Mouse (Mus musculus) small intestine, adult 2 months (tissue): ENCODE results near the gene Mgat4c. TPM values are rescaled to one million over a fixed set of nuclear protein-coding genes. Genes with fewer than 3 reads are reported as not detected.

Experiments used
- H3K27ac ChIP-seq: fragments of 200-500 bp; 2 replicates; pipeline ENCODE4 v1.5.1; 2012; ENCODE audit warnings: low read depth, low read length, control low read depth, inconsistent platforms; ENCODE audit not compliant: insufficient read depth
- H3K27me3 ChIP-seq: fragments of 200-500 bp; 2 replicates; pipeline ENCODE4 v1.6.1; 2012; ENCODE audit warnings: mild to moderate bottlenecking, moderate library complexity, low read length, inconsistent platforms; ENCODE audit not compliant: control insufficient read depth, insufficient read depth
- H3K36me3 ChIP-seq: fragments of 200-500 bp; 2 replicates; pipeline ENCODE4 v1.6.1; 2012; ENCODE audit warnings: mild to moderate bottlenecking, low read length, control low read depth, inconsistent platforms; ENCODE audit not compliant: control insufficient read depth, insufficient read depth
- H3K4me1 ChIP-seq: fragments of 200-500 bp; 2 replicates; pipeline ENCODE4 v1.6.1; 2012; ENCODE audit warnings: low read length, inconsistent platforms, mixed read lengths; ENCODE audit not compliant: control insufficient read depth, insufficient read depth, insufficient read length
- H3K4me3 ChIP-seq: fragments of 200-500 bp; 2 replicates; pipeline ENCODE4 v1.5.1; 2012; ENCODE audit warnings: low read depth, mild to moderate bottlenecking, control low read depth, inconsistent platforms, low read length, moderate library complexity
- CTCF ChIP-seq: fragments of 200-500 bp; IDR thresholded peaks from 2 replicates; pipeline ENCODE4 v1.5.1; 2012; ENCODE audit warnings: low read depth, mild to moderate bottlenecking, control low read depth, inconsistent platforms, low read length, moderate library complexity, mixed read lengths; ENCODE audit not compliant: insufficient replicate concordance, insufficient read length; ENCODE audit errors: extremely low read depth
- POLR2A ChIP-seq: fragments of 200-500 bp; IDR thresholded peaks from 2 replicates; pipeline ENCODE4 v1.6.1; 2012; ENCODE audit warnings: low read depth, mild to moderate bottlenecking, control low read depth, inconsistent platforms, low read length, moderate library complexity
- WGBS: fragments of 180-500 bp; shearing (Covaris S2); methylation state at CpG from one replicate; pipeline ENCODE4 v1.1.7; 2018; 5-methylcytosine and 5-hydroxymethylcytosine counted together
- polyA plus RNA-seq: library from polyadenylated mRNA; depleted of rRNA; stranded (reverse); fragments of >200 nt; gene quantifications from 2 replicates; pipeline ENCODE4 v1.2.3, GENCODE M21; 2012

The Mgat4c gene
- polyA plus RNA-seq, 1 experiment = 1.3 TPM

- Histone ChIP-seq H3K27ac (no peak overlapping the region), H3K27me3 (no peaks in the 10 kb centered on the region), H3K36me3 (no peaks in the 10 kb centered on the region), H3K4me1 (no peaks in the 10 kb centered on the region), H3K4me3 (no peak overlapping the region)
- TF ChIP-seq CTCF (no peak), POLR2A (no peak)
- WGBS = 38% methylated on average over 1 of the region's 1 CpGs
Observed at GRCm38 (mm10) chr10:101795507-101795906, 114.2 kb downstream of the Mgat4c start.

GRCm38 (mm10) chr10:101798831-101799474 lies 117.7 kb downstream of the Mgat4c start:
- no peak for TF ChIP-seq POLR2A
- TF ChIP-seq CTCF = no peak
- H3K4me1 ChIP-seq = no peaks in the 10 kb centered on the region
- WGBS = 52% methylated on average over 2 of the region's 2 CpGs
- no peak overlapping the region for H3K4me3 ChIP-seq
- no peak overlapping the region for H3K27ac ChIP-seq
- H3K36me3 ChIP-seq = no peaks in the 10 kb centered on the region
- H3K27me3 ChIP-seq = no peaks in the 10 kb centered on the region

GRCm38 (mm10) chr10:101808768-101809167 lies 127.5 kb downstream of the Mgat4c start:
- Histone ChIP-seq H3K4me1 (no peaks in the 10 kb centered on the region), H3K4me3 (no peak overlapping the region), H3K27ac (no peak overlapping the region), H3K36me3 (no peaks in the 10 kb centered on the region), H3K27me3 (no peaks in the 10 kb centered on the region)
- TF ChIP-seq POLR2A (no peak), CTCF (no peak)
- WGBS = 91% methylated on average over 2 of the region's 2 CpGs

- no peaks in the 10 kb centered on the region for H3K4me1 ChIP-seq
- no peaks in the 10 kb centered on the region for H3K27me3 ChIP-seq
- no peaks in the 10 kb centered on the region for H3K36me3 ChIP-seq
- no peak overlapping the region for H3K4me3 ChIP-seq
- no peak overlapping the region for H3K27ac ChIP-seq
- TF ChIP-seq CTCF (no peak), POLR2A (no peak)
- WGBS = 79% methylated on average over 5 of the region's 5 CpGs
Observed at GRCm38 (mm10) chr10:101816902-101817301, 135.6 kb downstream of the Mgat4c start.

DNA sequence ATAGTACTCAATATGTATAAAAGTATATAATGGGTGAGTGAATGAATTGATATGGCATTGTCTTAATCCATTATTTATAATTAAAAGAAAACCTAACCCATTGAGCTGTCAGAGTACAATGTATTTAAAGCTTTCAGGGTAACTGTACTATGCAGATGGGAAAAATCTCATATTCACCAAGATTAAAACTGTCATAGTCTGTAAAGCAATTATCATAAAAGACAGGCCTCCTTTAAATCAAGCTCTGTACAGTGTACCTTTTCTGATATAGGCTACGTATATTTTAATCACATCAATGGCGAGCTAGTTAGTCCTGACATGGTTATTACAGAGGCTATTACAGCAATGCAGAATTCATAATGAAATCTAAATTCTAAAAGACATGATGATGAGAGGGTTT lies 146.7 kb downstream of the Mgat4c start:
- Histone ChIP-seq H3K27me3 (no peaks in the 10 kb centered on the region), H3K4me3 (no peak overlapping the region), H3K36me3 (no peaks in the 10 kb centered on the region), H3K27ac (no peak overlapping the region), H3K4me1 (no peaks in the 10 kb centered on the region)
- 90% methylated on average over 2 of the region's 2 CpGs for WGBS
- TF ChIP-seq POLR2A = no peak
- TF ChIP-seq CTCF = no peak

DNA sequence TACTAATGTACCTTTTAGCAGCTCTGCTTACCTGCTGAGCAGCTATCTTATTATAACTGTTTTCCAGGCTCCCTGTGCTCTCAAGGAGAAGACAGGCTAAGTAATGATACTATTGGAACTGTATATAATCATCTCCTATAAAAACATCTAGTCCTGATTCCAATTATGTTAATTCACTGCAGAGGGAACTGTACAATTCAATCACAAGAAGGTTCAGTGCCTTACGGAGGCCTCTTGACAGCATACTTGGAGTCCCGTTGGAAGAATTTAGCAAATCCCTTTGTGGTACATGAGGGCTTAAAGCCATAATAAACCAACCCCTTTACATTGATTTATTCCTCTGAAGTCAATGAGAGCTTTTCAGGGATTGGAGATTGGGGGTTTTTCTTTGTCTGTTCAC lies 174.8 kb downstream of the Mgat4c start:
- Histone ChIP-seq H3K27me3 (no peaks in the 10 kb centered on the region), H3K4me1 (no peaks in the 10 kb centered on the region), H3K27ac (no peak overlapping the region), H3K4me3 (no peak overlapping the region), H3K36me3 (no peaks in the 10 kb centered on the region)
- TF ChIP-seq POLR2A = no peak
- TF ChIP-seq CTCF = no peak
- 48% methylated on average over 2 of the region's 2 CpGs for WGBS

GRCm38 (mm10) chr10:101889866-101890265 lies 208.6 kb downstream of the Mgat4c start:
- Histone ChIP-seq H3K36me3 (no peaks in the 10 kb centered on the region), H3K27me3 (no peaks in the 10 kb centered on the region), H3K4me1 (no peaks in the 10 kb centered on the region), H3K27ac (no peak overlapping the region), H3K4me3 (no peak overlapping the region)
- TF ChIP-seq CTCF = no peak
- no peak for TF ChIP-seq POLR2A
- WGBS = 17% methylated on average over 1 of the region's 1 CpGs

DNA sequence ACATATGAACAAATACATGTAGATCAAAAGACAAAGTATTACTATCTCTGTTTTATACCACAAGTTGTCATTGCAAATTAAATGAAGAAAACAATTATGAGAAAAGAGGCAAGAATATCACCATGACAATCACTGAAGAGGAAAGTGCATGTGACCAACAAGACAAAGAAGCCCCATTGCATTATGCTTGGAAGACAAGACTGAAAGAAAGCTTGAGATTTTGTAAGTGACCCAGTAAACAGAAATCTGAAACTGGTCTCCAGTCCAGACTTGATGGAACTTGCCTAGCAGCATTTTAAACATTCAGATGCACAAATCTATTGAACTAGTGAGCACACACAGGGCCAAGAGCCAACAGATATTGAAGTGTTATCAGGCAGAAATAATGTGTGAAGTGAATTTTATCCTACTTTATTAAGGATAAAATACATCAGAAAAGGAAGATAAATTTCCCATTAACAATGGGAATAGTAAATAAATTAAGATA lies 236.1 kb downstream of the Mgat4c start:
- H3K4me1 ChIP-seq = no peaks in the 10 kb centered on the region
- H3K36me3 ChIP-seq = no peaks in the 10 kb centered on the region

More for the DNA sequence above, 236.1 kb downstream of the Mgat4c start:
- Histone ChIP-seq H3K27me3 (no peaks in the 10 kb centered on the region), H3K27ac (no peak overlapping the region), H3K4me3 (no peak overlapping the region)
- TF ChIP-seq POLR2A (no peak), CTCF (no peak)
